Mouse (Mus musculus) urinary bladder, postnatal 25 days (tissue): ENCODE data around the gene Moap1.

Source experiments
- DNase-seq: peaks from one replicate; pipeline ENCODE4 v3.0.0; 2022; ENCODE audit warnings: low spot score

The Moap1 gene

DNA sequence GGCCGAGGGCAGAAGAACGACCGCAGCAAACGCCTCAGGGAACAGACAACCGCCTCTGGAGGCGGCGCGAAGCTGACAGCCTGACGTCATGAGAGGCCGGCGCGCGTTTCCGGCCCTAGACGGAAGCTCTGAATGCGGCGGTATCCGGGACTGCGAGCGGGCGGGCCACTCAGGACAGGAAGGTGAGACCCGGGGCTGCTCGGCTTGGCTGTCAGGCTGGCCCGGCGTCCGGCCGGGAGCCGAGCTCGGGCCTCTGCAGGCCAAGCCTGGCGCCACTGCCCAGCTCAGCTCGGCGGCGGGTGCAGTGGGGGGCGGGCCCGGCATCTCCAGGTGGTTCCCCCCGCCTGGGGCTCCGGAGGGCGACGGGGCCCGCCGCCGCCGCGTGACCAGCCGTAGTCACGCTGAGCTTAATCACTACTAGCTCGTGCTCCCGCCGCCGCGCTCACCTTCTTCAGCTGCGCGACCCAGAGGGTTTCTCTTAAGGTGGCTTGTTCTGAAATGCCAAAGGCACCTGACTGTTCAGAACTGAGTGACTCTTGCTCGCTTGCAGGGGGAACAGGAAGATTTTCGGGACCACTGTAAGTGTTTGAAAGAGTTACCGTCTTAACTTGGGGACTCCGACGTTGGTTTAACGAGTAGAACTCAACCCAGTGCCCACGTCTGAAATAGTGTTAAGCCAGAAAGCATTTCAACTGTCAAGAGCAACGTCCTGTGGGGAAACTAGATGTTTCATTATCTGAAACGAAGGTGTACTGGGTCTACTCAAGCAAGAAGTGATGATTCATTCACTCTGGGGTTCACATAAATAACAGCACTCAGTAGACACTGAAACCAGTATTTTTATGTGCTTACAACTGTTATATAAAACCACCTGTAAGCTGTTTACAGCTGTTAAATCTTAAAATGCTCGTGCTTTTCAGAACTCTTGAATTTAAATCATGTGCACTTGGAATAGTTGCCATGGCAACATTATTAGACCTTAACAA is at the start of gene Moap1, which contains the start of gene Tmem251:
Gene Moap1 (minus strand): TSS at position 73 of the 986 bp plus-strand sequence.
Gene Tmem251 (plus strand): TSS at position 174 of the 986 bp plus-strand sequence.
- DNase-seq, result peak; percentile 80

DNA sequence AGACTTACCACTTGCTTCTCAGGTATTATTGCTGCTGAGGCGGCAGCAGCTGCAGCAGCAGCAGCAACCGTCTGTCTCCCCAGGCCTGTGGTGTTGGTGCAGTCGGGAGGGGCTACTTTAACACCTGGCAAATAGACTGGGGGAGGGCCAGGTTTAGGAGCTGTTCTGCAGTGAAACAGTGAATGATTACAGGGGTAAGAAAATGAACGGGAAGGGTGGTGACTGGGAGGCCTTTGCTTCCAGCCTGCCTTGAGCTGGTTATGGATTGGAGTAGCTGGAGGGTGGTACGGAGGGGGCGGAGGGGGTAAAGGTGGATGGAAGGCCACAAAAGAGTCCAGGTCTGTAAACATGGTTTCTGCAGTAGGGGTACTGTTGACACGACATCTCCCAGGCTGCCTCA is 44.5 kb upstream of the Moap1 start:
- DNase-seq, result no peak

DNA sequence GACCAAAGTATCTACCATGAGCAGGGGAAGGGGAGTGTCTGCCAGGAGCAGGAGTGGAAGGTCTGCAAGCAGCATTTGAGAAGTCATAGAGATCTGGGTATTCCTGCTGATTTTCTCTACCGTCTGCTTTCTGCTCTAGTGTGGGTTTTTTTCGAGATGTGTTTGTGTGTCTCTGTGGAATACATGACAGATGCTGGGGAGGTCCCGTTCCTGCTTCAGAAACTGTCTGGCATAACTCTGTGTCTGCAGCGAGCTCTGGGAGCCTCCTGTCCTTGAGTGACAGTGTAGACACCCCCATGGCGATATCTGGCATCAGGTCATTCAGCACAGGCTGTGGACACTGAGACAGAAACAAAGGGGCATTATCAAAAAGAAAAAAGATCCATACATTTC is 42.1 kb upstream of the Moap1 start:
- DNase-seq, result no peak

DNA sequence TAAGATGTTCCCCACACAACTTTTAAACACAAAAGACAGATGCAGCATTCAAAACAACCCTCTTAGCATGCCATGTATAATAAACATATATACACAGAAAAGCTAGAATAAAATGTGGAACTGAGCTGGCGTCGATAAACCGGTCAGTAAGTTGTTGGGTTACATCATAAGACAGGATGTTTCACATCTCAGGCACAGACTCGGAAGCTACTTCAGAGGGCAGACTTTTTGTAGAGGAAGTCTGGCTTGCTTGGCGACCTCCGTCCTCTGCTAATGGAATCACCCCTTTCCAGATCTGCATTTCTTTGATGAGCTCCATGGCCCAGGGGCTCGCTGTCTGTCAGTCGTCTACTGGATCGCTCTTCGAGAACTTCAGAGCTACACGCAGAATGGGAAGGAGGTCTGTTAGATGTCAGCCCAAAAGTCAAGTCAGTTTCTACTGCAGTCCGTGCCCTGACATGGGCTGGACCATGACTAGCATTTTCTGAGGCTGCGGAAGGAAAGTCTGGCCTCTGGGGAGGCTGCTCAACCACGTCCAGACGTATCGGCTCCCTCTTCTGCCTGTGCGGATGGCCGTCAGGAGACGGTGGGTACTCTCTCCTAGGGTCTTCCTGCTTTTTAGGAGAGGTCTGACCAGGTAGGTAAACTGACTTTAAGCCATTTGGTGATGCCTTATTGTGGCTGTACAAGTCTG is 41.6 kb upstream of the Moap1 start:
- no peak for DNase-seq

DNA sequence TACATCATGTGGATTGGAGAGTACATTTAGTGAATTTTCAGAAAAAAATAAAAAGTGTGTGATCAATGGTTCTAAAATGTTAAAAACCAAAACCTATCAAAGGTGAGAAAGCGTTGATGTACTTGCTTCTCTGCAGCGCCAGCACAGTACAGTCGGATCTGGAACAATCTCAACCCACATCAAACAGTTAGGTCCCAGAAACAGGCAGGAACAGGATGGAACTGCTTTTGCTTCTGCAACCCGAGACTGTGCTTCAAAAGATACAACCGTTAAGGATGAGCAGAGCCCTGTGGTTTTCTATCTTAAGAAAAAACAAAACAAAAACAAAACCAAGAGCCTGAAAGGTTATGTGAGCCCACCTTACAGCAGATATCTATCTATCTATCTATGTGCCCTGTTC is 39.4 kb upstream of the Moap1 start:
- DNase-seq, result no peak

DNA sequence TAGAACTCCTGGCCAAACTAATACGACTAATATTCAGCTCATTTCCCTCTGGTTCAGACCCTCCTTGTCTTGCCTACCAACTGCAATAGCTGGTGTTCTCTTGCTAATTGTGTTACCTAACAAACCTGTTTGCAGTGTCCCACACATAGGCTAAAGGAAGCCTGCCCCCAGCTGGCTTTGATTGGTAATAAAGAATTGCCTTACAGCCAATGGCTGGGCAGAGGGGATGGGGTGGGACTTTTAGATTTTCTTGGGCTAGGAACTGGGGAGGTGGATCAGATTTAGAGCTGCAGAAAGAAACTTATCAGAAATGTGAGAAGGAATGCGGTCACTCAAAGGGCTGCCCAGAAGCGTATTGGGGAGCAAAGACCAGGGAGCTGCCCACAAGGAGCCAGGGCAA is 36.0 kb upstream of the Moap1 start:
- DNase-seq, result no peak

DNA sequence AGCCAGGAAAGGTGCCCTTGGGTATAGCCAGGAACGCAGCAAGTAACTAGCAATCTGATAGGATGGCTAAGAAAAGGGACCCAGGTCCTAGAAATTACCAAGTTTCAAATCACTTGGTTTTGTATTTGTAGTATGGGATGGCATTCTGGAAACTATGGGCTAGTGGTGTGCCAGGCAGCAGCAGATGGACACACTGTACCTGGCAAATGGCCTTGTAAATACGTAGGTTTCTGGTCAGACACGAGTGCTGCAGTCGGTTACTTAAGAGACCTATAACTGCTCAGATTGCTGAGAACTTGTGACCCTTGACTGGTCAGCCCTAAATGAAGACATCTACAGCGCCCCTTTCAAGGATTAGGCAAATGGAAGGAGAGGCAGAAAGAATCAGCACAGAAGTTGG is 34.7 kb upstream of the Moap1 start:
- no peak for DNase-seq

DNA sequence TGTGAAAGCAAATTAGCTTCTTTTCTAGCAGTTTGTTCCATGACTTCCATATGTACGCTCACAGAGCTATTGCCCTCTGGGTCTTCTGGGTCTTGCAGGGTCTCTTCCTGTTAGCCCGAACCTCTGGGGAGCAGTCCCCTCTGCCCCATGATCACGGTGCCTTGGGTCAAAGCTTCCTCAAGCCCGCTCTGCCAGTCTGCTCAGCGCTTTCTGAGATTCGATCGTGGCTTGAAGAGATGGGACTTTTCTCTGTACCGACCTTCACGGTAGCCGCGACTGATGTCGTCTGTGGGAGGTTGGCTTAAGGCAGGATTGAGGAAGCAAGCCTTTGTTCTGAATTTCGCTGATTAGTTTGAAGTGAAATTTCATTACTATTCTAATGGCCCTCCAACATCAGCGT is 32.6 kb upstream of the Moap1 start:
- no peak for DNase-seq

DNA sequence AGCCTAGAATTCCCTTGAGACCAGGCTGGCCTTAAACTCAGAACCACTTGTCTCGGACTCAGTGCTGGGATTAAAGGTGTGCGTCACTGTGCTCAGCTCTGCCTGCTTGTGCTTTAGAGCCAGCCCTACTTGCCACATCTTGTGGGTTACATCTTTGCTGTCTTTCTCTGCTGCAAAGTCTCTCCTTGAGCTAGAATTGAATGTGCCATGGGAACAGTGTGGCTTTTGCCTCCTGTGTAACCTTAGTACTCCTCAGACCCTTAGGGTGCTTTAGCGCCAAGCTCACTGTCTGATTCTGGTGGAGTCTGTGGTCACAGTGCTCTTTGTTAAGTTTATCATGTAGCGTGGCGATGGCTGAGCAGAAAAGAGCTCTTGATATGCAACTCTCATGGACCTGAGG is 29.2 kb upstream of the Moap1 start:
- DNase-seq, result no peak

DNA sequence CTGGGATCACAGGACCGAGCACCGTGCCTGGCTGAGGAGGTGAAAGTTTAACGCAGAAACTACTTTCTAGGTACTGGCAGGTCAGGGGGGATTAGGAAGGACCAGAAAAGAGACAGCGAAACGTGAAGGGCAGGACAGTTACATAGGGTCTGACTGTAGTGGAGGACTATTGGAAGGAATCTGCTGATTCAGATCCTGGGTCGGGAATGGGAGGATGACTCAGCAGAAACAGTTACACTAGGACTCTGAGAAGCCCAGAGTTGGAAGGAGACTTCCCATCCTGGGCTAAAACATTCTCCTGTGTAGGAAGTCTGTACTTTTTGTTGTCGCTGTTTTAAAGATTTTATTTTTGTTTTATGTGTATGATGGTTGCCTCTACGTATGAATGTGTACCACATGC is 28.1 kb upstream of the Moap1 start:
- no peak for DNase-seq

DNA sequence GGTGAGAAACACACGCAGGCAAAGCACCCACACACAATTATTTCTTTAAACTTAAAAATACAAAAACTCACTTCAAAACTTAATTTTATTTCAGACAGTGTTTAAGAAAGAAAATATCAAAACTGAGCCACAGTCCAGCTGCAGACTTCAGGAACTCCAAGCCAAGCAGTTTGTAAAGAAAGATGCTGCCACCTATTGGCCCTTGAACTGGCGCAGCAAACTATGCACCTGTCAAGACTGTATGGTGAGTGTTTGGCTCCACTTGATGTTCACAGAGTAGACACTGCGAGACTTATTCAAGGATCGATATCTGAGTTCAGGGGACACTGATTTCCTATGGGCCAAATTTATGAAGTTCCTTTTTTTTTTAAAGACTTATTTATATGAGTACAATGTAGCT is 25.5 kb upstream of the Moap1 start:
- no peak for DNase-seq

DNA sequence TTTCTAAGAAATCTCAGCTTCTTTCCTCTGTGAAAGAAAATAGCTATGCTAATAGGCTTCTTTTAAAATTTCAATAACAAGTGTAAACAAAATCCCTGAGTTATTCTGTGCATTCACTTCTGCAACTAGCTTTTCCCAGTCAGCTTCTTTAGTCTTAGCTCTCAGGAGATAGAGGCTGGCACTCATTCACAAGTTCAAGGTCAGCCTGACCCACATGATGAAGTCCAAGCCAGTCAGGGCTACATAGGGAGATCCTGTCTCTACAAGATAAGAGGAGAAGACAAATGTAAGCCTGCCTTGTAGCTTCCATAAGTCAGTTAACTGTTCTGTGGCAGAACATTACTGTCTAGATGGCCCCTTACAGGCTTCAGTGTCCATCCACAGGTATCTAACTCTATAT is 20.2 kb upstream of the Moap1 start:
- no peak for DNase-seq

DNA sequence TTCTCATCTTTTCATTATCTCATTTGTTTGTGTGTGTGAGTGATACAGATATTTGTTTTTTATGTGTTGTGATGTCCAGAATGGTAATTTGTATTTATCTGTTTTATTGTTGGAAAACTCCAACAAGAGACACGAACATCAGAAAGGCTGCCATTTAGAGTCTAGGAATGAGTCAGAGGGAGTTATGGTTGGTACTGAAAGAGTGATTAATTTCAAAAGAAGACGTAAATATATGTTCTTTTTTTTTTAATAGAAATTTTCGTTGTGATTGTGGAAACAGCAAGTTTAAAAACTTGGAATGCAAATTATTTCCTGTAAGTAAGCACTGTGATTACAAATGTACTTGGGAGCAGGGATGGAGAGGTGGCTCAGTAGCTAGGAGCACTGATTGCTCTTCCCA is 18.2 kb upstream of the Moap1 start:
- DNase-seq, result no peak

DNA sequence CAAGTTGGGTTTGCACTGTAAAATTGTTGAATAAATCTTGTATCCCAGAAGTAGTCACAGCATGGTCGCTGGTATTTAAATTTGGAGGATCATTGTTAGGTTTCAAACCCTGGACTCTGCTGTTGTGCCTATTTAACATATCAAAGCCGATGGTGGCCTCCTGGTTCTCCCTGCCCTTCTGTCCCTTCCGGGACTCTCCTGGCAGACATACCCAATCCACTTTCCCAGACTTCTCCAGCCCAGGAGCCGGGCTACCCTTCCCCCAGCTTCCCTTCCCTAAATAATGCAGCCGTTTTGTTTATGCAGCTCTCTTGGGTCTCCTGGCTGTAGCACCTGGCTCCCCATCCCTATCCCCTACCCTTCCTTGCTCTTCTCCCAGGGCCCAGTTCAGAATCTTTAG is 15.5 kb upstream of the Moap1 start:
- no peak for DNase-seq

DNA sequence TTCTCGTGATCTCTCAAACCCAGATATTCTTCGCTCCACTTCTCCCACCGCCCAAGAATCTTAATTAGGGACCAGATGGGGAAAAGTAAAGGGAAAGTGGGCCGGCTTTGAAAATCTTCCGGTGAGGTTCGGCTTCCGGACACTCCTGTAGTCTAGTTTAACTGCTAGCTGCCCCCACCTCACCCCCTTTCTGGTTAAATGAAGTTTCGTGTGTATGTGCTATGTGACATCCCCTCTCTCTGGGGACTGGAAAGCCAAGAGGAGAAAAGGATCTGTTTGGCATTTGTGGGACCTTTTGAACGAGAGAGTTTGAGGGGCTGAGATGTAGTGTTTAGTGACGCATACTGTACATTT is 14.9 kb upstream of the Moap1 start, which contains the start of gene Gm20604:
Gene Gm20604 (minus strand): TSS at position 270 of the 354 bp plus-strand sequence.
- no peak for DNase-seq

DNA sequence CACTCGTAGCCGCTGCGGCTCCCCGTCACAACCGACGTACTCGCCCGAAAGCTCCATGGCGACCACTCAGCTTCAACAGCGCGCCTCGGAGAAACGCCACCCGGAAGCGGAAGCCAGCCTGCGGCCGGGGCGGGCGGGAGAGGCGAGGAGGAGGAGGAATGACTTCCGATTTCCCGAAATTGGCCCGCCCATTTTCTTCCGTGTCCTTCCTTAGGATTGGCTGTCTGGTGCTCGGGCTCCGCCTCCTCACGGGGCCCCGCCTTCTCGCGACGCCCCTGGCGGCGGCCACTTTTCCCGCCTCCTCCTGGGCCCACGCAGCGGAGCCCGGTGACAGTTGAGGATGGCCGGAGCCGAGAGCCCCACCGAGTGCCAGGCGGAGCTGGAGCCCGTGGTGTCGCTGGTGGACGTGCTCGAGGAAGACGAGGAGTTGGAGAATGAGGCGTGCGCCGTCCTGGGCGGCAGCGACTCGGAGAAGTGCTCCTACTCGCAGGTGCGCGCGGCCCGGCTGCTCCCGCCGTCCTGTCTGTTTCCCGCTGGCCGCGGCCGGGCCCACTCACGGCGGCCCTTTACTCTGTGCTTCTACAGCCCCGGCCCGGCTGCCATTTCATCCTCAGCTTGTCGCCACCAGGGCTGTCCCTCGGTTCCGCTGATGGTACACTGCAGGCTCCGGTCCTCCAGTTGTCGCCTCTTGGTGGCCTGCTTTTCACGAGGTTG is 14.4 kb upstream of the Moap1 start, which contains the start of the genes Gm28051, Gon7 and Ubr7:
Gene Gm28051 (minus strand): TSS at position 77 of the 714 bp plus-strand sequence.
Gene Gon7 (minus strand): TSS at position 115 of the 714 bp plus-strand sequence.
Gene Ubr7 (plus strand): TSS at position 279 of the 714 bp plus-strand sequence.
- peak; percentile 91 for DNase-seq

DNA sequence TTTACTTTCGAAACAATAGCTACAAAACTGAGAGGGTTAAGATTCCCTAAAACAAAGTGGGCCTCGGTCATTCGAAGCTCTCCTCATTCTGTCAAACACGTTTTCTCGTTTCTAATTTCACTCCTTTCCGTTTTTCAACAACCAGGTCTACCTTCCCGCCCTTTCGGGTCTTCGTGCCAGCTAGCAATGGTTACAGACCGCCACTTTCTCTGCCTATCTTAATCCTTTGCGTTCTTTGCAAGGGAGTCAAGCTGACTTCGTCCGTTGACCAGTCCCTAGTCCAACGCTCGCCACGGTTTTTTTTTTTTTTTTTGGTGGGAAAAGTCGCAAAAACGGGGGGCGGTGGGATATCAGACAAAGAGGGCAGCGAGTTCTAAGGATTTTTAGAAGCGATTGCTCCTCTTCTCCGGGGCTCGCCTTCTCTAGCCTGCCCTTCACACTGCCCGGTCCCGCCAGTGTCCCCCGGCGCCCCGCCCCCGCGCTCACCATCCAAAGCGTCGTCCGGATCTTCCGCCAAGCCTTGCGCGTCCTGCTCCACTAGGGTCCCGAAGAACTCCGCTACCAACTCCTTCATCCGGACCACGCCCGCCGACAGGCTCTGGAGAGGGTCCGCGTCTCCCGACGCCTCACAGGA is 13.7 kb upstream of the Moap1 start:
- peak; percentile 85 for DNase-seq

DNA sequence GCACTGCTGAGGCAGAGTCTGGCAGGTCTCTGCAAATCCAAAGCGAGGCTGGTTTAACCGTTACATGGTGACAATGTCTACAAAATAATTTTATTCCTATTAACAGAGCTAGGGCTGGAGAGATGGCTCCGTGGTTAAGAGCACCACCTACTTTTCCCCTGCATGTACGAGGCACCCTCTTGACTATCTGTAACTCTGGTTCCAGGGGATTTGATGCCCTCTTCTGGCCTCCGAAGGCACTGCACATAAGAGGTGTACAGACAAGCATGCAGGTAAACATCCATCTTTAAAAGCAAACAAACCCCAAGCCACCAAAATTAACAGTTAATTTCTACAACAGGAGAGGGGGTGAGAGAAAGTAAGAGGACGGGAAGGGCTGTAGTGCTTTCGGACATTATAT is 12.8 kb upstream of the Moap1 start:
- no peak for DNase-seq

DNA sequence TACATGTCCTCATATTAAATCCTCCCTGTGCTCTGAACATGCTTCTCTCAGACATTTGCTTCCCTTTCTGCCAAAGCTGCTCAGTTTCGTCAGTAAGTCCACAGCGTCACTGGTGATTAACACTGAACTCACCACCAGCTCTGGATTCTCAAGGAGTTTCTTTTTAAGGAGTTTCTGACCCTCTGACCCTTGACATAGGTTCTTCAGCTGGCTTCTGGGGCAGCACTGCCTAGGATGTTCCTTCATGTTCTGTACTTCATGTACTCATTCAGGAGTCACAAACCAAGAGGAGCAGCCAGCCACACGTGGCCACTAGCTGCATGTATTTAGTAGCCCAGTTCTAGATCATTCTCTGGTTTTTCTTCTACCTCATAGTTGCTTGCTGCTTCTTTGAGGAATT is 4.8 kb upstream of the Moap1 start:
- no peak for DNase-seq

DNA sequence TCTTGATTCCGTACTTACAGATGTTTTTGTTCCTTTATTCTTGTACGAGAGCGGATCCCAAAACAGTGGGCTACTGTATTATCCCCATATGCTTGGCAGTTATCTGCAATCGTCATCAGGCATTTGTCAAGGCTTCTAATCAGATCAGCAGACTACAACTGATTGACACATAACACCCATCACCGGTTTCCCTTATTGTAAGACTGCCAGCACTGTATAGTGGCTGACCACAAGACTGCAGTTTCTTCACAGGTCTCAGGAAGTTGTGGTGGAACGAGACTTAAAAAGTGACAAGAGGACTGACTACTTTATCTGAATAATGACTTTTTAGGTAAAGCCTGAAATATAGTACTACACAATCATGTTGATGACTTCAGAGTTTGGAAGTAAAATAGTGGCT is 1.4 kb upstream of the Moap1 start:
- DNase-seq, result no peak

DNA sequence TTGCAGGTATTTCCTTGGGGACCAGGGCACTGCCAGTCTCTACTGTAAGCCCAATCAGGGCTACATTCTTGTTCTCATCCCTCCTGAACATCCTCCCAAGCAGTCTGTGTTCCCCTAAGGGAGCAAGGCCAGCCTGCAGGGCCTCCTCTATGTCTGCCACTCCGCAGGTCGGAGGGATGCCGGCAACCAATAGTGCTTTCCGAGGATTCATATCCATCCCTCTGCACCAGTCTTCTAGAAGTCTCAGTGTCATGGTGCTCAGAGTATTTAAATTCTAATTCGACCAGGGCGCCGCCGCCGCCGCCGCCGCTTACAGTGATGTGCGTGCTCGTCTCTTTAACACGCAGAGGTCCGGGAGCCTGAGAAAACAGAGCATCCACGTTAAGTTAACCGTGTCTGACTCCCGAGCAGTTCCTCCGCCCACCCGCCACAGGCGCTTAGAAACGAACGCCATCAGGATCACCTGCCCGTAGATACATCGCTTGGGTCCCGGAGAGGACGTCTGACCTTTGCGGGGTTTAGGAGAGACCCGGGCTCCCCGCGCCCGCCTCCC is 349 bp downstream of the Moap1 start:
- no peak for DNase-seq

DNA sequence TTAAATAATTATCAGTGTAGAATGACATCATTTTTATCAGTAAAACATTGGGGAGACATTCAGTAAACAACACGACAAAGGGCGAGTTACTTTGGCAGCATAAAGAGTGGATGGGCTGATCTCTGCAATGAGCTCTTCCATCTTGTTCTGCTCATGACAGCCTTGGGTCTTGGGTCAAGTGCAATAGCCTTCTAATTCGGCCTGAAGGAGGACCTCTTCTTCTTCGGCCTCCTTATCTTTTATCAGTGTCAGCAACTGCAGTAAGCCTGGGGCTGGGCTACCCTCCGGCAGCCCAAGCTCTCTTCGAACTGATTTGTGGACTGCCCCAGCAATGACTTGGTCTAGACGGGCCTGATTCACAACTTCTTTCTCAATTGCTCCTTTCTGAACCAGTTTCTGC is 1.4 kb downstream of the Moap1 start:
- DNase-seq, result no peak
